Mouse (Mus musculus) E14TG2a.4 (cell line): Measurements from ENCODE around the gene Pde4a.

Experiments used
- CTCF ChIP-seq: conservative IDR thresholded peaks from 2 replicates; pipeline ENCODE4 v1.5.1; 2014; ENCODE audit warnings: low read length
- POU5F1 ChIP-seq: IDR thresholded peaks from 2 replicates; pipeline ENCODE4 v1.6.1; 2014; ENCODE audit warnings: low read length, borderline replicate concordance

GRCm38 (mm10) chr9:21248326-21248725 is 82.8 kb downstream of the Pde4a start, which contains the start of gene S1pr5:
- TF ChIP-seq POU5F1 (no peak), CTCF (no peak)
